Mouse (Mus musculus): ENCODE results near the gene Agfg1.

GRCm38 (mm10) chr1:82837579-82837978 lies 1.7 kb upstream of the Agfg1 start:
- no peak for TF ChIP-seq CTCF (IDR thresholded peaks at IDR 0.05; ENCODE audit: low read depth, low read length)
- no peak for TF ChIP-seq EP300 (IDR thresholded peaks at IDR 0.05; ENCODE audit: insufficient read depth, low read depth, low read length)
- no peak for TF ChIP-seq POLR2A (IDR thresholded peaks at IDR 0.05; ENCODE audit: insufficient read depth, low read length)

All from ES-Bruce4 (cell line).